Mouse (Mus musculus) adrenal gland, postnatal 4 days (tissue): Measurements from ENCODE around the gene Srarp. TPM values are rescaled to one million over a fixed set of nuclear protein-coding genes. Genes with fewer than 3 reads are reported as not detected.

Source experiments
- DNase-seq, 2 experiments: peaks; one replicate each; pipeline ENCODE4 v3.0.0; 2021 to 2022; ENCODE audit warnings: low spot score in 2 of 2, mixed read lengths in 2 of 2
- total RNA-seq, 2 experiments: library from RNA; stranded (reverse); gene quantifications; 2 replicates each; pipeline ENCODE4 v1.2.3; 2021

The Srarp gene
- total RNA-seq, 2 experiments from 2014 or later: not detected

DNA sequence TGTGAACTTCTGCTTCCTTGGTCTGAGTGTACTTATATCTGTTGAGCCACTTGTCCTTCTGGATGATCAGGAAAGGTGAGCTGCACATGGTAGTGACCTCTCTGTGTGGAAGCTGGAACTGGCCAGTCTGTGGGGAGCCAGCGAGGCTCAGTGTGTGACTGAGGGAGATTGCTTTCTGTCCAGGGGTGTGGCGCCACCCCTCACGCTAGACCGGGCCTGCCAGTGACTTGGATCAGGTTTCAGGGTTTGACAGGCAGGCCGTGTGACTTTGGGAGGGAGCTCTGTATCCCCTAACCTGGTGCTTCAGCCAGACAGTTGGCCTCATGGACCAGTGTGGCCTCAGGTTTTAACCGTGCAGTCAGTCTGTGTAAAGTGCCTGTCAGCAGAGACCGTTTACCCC lies 22.3 kb upstream of the Srarp start:
- no peak for DNase-seq

DNA sequence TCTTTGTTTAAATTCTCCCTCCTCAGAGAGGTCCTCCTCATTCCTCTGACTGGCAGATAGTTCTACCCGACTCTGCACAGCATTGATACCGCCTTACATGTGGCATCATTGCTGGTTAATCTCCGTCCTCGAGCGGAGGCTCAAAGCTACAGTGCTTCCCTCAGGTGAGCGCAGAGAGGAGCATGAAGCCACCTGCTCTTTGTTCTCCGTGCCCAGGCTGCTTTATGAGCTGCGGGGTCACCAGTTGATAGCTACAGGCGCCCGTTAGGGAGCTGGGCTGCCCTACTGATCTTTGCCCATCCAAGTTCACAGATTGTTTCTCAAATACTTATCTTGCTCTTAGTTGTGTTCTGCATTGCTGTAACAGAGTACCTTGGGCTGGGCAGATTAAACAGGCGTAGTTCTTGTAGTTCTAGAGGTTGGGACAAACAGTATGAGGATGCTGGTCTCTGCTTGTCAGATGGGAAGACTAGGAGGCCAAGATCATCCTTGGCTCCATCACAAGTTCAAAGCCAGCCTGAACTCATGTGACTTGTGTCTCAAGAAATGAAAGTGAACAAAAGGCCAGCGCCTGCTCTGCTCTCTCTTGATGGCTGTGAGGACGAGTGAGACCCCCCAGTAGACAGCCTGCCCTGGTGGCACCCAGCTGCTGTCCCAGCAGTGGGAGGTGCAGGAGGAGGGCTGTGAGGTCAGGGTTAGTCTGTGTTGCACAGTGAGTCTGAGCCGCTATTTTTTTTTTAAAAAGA lies 20.5 kb upstream of the Srarp start:
- no peak for DNase-seq

DNA sequence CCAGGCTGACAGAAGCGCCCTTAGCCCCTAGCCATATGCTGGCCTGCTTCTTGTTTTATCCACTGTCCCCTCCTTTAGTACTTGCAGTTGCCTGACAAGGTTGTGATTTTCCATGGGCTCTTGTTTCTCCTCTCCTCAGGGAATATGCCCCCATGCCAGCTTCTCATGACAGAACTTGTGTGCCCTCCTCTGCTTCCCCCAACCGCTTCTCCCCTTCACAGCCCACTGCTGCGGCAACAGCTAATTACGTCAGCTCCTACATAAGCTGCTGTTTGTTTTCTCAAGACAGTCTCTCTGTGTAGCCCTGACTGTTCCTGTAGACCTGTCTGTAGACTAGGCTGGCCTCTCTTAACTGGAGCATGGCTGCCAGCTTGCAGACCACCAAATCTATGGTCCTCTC lies 19.6 kb upstream of the Srarp start:
- no peak for DNase-seq

DNA sequence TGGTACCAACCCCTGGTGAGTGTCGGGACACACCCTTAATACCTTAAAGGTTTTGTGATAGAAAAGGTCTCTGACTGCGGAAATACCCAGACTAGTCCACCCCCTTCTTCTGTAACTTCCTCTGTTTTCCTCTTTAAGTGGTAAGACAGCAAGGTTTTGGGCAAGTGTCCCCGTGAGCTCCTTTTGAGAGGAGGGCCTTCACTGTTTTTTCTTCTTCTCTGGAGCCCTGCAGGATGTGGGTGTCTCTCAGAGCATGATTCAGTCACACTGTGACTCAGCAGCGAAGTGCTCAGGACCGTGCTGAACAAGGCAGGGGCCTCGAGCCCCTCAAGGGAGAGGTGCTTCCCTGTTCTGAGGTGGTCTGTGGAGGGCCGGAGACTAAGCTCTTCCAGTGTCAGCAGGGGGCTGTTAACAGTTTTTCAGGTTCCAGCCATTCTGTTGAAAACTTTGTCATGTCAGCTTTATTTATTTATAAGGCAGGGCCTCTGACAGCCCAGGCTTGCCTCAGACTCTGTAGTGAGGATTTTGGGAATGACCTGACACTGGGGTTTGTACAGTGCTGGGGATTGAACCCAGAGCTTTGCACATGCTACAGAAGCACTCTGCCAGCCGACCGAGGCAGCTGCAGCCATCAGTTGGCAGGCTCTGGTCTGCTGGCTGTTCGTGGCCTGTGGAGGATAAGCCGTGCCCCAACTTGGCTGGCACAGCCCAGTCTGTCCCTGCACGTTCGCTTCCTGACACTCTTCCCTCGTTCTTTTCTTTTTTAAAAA lies 18.9 kb upstream of the Srarp start:
- no peak for DNase-seq

DNA sequence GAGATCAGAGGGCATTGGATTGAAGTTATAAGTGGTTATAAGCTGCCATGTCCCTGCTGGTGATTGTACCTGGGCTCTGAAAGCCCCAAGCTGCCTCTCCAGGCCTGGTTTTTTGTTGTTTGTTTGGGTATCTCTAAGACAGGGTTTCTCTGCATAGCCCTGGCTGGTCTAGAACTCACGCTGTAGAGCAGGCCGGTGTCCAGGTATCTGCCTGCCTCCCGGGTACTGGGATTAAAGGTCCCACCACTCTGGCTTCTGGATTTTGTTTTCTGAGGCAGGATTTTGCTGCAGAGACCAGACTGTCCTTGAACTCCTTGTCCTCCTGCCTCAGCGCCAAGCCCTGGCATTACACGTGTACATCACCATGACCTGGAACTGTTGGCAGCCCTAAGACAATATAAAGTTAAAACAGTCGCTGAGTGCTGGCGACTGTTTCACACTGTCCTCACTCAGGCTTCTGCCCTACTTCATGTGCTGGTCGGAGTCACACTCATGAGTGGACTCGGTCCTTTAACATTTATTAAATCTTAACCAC lies 16.1 kb upstream of the Srarp start:
- no peak for DNase-seq

DNA sequence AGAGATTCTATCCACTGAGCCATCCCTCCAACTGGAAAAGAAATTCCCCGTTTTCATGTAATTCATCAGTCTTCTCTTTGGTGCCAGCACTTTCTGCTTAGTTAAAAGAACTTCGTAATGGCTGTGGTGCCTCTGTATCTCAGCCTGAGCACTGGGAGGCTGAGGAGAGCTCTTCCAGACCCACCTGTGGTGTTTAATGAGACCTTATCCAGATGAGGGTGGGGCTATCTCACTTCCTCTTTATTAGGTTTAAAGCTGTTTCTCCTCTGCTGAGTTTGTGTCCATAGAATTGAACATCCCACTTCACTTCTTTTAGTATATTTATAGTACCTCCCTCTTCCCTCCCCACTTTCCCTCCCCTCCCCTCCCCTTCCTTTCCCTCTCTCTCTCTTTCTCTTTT lies 15.3 kb upstream of the Srarp start:
- DNase-seq: no peak

DNA sequence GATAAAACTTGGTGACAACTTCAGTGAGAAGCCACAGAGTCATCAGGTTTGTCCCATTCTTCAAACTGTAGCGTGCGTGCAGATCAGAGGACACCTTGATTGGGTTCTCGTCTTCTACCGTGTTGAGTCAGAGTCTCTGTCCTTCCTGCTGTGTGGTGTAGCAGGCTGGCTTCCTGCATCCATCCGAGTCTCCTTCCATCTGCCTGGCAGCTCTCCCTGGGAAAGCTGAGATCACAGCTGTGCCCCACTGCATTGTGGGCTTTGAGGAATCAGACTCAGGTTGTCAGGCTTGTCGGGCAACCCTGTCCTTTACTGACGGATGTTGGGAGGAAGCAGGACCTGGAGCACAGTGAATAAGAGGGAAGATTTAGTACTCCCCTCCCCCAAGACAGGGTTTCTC lies 10.3 kb upstream of the Srarp start:
- DNase-seq: no peak

DNA sequence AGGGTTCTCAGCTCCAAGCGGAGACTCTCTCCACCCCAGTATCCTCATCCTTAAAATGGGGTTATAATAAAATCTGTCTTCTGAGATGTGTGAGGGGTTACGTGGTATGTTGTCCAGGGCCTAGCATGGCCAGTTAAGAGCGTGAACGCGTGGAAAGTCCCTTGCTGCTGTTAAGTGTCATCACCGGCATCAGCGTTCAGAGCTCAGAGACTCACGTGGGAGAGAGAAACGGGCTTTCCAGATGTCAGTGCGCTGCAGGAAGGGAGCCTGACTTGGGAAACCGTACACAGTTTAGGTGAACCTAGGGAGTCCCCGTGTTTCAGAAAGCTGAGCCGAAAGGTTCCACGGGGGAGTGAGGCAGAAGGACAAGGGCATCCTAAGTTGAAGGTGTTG lies 9.4 kb upstream of the Srarp start:
- DNase-seq: no peak

DNA sequence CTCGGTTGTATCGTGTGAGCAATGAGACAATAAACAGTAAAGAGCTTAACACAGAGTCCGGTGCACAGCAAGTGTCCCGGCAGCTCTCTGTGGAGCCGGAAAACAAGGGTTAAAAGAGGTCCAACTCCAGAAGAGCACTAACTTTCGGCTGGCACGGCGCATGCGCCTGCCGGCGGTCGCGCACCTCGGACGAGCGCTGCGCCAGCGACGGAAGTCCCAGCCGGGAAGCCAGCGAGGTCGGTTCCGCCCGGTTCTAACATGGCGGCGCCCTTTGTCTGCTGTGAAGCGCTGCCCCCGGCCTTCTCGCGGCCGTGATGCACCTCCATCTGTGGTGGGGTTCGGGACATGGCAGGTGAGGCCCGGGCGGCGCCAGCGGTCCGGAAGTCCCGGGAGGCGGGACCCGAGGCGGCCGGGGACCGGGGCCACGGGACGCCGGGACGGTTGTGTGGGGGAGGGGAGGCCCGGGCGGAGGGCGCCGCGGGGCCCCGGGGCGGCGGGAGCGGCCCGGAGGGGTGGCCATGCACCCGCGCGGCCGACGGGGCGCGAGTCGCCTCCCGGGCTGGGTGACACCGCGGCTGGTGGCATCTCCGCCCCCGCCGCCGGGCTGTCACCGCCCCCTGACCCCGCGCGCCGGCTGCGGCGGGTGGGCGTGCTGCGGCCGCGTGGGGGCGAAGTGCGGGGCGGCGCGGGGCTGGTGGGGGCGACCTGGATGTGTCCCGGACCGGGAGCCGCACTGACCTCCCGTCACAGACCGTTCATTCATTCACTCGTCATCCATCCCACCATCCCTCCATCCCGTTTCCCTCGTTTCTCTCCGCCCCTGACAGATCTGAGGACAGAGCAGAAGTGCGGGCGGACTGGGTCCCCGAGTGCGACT lies 8.8 kb upstream of the Srarp start, which contains the start of gene Zbtb17:
Gene Zbtb17, plus strand, starts transcription at position 204 of the 877 bp plus-strand sequence.
- DNase-seq: peak; percentile 78 to 82

DNA sequence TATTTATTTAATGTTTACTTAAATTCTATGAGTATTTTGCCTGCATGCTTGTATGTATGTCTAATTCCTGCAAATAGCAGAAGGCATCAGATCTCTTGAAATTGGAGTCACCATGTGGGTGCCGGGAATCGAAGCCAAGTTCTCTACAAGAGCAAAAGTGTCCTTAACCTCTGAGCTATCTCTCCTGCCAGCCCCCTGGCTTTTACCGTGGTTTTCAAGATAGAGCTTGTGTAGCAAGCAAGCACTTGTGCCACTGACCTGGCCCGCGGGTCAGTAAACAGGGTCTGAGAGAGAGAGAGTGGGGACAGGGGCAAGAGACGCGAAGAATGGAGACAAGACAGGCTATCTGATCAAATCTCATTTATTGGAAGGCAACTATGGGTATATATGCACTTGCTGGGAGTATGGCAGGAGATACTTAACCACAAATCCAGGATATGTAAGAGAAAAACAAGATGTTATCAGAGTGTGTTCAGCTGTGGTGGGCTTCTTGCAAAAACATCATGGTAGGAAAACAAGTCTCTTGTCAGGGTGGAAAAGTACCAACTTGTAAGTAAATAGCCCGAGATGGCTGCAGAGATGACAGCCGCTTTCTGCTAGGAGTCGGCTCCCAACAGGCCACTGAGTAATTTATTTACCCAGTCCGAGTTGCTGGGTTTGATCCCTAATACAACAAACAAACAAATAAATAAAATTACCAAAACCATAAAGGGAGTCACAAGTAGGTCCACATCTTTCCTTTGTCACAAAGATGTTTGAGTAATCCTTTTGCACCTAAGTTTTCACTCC lies 7.9 kb upstream of the Srarp start:
- DNase-seq: no peak

DNA sequence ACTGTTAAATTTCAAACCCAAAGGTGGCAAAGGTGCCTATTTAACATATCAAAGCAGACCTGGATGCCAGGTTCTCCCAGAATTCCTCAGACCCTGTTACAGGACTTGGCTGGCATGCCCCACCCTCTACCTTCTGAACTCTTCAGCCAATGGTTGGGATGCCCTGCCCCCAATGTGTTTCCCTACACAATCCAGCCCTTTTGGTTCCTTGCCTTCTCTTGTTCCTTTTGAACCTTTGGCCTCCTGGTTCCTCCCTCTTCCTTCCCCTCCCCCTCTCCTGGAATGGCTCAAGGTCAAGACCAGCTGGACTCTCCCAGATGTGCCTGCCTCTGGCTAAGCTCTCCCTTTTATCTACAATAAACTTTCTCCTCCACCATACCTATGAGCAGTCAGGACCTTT lies 5.0 kb upstream of the Srarp start:
- DNase-seq: no peak

DNA sequence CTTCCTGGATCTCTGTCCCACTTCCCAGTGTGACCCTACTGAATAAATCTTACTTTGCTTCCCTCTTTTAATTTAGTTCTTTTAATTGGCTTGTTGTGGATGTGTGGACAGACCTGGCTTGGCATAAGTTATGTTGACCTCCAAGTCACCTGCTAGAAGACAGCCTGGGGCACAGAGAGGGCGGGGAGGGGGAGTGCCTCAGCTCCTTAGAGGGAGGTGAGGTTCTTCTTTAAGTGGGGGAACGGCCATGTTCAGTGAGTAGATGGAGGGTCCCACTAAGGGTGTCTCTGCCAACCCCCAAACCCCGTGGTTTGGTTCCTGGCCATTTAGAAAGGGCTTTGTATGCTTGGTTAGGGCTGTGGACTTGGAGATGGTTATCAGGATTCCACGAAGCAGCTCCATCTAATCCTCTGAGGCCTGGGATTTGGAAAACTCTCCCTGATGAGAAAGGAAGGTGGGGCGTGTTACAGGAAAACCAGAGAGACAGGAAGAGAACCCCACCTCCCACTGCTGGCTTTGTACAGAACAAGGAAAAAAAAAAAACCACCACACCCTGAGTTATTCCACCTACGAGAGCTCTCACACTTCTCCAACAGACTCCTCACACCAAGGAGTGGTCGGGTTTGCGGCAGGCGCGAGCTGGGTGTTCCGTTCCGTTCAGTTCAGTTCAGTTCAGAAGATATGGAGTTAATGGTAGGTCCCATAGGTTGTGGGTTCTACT lies 3.3 kb upstream of the Srarp start:
- DNase-seq: no peak

DNA sequence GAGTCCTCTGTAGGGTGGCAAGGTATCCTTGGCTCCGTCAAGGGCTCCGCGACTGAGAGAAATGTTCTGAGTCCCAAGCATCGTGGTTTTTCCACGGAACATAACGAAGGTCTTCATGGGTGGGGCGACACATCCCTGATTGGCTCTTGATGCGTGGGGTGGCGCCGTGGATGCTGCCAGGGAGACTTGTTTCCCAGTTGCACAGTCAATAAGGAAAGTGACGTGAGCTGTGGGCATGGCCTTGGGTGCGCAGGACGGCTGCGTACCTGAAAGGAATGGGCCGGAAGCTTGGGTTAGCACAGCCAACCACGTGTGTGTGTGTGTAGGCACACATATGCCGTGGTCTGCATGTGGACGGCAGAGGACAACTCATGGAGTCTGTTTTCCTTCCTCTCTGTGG lies 2.7 kb downstream of the Srarp start:
- DNase-seq: no peak

DNA sequence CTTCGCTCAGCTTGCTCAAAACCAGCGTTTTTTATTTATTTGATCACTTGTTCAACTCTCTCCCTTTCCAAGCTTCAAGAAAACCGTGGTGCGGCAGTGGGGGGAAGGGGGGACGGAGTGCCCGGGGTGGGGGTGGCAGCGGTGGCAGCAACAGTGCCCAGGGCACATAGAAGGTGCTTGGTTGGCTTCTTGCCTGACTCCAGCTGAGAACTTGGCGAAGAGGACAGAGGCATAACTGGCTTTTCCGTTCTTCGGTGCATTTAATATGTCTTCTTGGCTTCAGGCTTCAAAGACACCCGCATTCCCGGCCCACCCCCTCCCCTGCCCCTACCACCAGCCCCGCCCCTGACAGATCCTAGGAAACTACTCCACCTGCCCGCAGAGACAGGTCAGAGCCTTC lies 3.2 kb downstream of the Srarp start:
- no peak for DNase-seq

DNA sequence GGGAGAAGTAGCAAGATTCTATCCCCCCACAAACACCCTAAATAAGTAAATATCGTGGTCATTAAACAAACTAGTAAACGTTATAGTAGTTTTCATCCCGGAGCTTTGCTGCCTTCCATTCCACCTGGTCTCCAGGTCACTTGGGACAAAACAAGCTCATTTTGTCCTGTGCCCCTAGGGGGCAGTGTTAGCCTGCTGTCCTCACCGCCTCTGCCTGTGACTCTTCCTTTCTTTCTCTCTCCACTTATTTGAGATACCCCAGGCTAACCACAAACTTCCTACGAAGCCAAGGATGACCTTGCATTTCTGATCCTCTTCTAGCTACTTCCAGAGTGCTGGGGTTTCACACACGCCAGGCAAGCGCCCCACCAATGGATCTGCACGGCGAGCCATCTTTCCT lies 4.9 kb downstream of the Srarp start:
- peak in 1 of 2 experiments; percentile 54 for DNase-seq

DNA sequence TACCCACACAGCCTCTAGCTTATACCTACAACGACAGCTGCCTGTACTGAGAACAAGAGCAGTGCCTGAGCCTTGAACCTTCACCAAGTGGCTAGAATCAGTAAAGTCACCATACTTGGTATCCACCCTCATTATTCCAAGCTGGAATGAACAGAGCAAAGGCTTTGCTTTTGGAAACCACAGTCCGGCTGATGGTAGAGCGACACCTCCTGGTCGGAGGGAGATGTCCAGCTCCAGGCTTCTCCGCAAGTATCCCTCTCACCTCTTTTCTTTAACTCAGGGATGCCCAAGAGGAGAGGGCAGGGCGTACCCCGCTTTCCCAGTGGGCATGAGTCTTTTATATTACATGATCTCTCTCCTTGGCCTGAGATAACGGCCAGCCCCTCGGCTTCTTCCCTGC lies 6.1 kb downstream of the Srarp start:
- no peak for DNase-seq

DNA sequence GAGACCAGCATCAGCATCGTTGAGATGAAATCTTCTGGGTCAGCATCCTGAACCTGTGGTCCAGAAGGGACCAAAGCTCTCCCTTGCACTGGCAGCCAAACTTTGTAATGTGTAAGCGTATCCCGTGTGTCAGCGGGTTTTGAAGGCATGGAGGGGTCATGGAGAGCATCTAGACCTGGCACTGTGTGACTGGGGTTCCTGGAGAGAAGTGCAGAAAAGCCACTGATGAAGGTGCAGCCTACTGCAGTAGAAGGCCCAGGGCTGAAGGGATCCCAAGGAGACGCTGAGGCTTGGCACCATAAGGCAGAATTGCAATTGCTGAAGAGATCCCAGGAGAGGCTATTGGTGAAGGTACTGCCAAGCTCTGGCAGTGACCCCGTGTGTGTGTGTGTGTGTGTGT lies 6.5 kb downstream of the Srarp start:
- DNase-seq: no peak

DNA sequence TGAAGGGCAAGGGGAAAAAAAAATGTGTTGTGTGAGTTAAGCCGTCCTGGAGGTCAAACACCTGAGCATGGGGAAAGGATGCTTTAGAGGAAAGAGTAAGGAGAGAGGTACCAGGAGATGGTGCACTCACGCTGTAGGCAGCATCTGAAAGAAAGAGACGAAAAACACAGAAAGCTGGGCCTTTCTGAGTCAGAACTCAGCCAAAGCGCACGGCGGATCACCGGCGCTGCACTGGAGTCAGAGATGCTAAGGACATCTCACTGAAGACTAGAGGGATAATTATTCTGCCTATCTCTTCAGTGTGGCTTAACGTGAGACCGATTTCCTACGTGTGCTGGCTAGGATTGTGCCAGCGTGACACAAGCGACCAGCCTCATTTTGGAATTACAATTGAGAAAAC lies 8.0 kb downstream of the Srarp start:
- no peak for DNase-seq

DNA sequence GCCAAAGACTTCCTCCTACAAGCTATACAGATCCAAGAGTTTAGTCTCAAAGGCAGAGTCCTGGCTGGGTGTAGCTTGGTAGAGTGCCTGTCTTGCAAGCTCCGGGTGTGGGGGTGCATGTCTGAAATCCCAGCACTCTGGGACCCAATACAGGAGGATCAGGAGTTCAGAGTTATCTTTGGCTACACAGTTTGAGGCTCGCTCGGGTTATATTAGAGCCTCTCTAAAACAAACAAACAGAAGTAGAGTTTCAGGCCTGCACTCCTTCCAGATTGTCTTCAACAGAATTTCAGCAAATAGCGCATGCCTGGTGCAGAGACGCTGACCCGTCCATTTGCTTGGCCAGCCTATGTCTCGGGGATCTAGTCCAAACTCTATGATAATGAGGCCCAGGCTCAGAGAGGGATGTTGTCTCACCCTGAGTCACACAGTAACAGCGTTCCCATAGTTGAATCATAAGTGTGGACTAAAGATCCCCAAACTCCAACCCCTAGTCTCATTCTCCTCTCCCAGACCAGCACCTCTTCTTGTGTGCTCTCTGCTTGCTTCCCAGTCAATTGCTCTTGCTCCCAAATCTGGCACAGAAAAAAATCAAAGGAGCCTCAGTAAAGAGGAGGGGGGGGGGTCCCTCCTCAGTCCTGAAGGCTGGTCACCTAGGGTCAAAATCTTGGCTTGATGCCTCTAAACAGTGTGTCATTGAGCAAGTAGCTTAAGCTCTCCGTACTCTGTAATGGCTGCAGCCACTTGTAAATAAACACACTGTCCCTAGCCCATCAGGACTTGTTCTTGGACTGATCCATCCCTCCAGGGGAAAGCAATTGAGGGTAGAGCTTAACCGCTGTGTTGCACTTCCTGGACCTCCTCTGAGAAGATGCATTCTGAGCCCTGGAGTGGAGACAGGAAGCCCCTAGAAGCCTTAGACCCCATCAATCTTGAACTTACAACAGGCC lies 8.8 kb downstream of the Srarp start:
- DNase-seq: no peak
